Mouse (Mus musculus) lung, embryonic 14.5 days (tissue): ENCODE results near the gene Ppp1r15b. TPM values are rescaled to one million over a fixed set of nuclear protein-coding genes. Genes with fewer than 3 reads are reported as not detected.

ENCODE experiments used
- ATAC-seq: fragments of 200-750 bp; cut with Nextera tagmentation; 2 replicates; pipeline ENCODE4 v1.8.0; 2017; ENCODE audit warnings: mild to moderate bottlenecking, moderate TSS enrichment, moderate library complexity; ENCODE audit not compliant: insufficient read depth
- DNase-seq: peaks from one replicate; pipeline ENCODE4 v3.0.0-alpha.2; 2015
- H3K27ac ChIP-seq: fragments of 300-500 bp; sonication (generic); 2 replicates; pipeline ENCODE4 v1.5.1; 2014; ENCODE audit warnings: low read depth, mild to moderate bottlenecking, moderate library complexity
- H3K27me3 ChIP-seq: fragments of 300-500 bp; sonication (generic); 2 replicates; pipeline ENCODE4 v1.6.1; 2014; ENCODE audit warnings: low read length, control low read depth; ENCODE audit not compliant: insufficient read depth
- H3K36me3 ChIP-seq: fragments of 300-500 bp; sonication (generic); 2 replicates; pipeline ENCODE4 v1.6.1; 2014; ENCODE audit warnings: control low read depth; ENCODE audit not compliant: insufficient read depth
- H3K4me1 ChIP-seq: fragments of 300-500 bp; sonication (generic); 2 replicates; pipeline ENCODE4 v1.6.1; 2014; ENCODE audit warnings: antibody characterized with exemption, control low read depth; ENCODE audit not compliant: insufficient read depth
- H3K4me2 ChIP-seq: fragments of 300-500 bp; sonication (generic); 2 replicates; pipeline ENCODE4 v1.6.1; 2014; ENCODE audit warnings: mild to moderate bottlenecking
- H3K4me3 ChIP-seq: fragments of 300-500 bp; sonication (generic); 2 replicates; pipeline ENCODE4 v1.5.1; 2014; ENCODE audit warnings: low read depth, low read length
- H3K9ac ChIP-seq: fragments of 300-500 bp; sonication (generic); 2 replicates; pipeline ENCODE4 v1.6.1; 2014
- H3K9me3 ChIP-seq: fragments of 300-500 bp; sonication (generic); 2 replicates; pipeline ENCODE4 v1.6.1; 2016; ENCODE audit warnings: low read depth, low read length, control low read depth
- CTCF ChIP-seq: IDR thresholded peaks from 2 replicates; pipeline ENCODE4 v1.5.1; 2016; ENCODE audit warnings: antibody characterized with exemption, low read depth
- WGBS: fragments of 180-500 bp; shearing (Covaris S2); extraction: QIAGEN DNeasy Blood & Tissue Kit; methylation state at CpG from one replicate; pipeline ENCODE4 v1.1.7; 2014; 5-methylcytosine and 5-hydroxymethylcytosine counted together
- polyA plus RNA-seq: library from polyadenylated mRNA; unstranded; fragments of >200 nt; fragmentation: Nextera tagmentation; extraction: Ambion mirVana; gene quantifications from 2 replicates; pipeline ENCODE4 v1.2.1, GENCODE M21; 2014

The Ppp1r15b gene
- polyA plus RNA-seq, 1 experiment from 2014 or later, result 54.3 TPM

GRCm38 (mm10) chr1:133170196-133170595 is 39.3 kb downstream of the Ppp1r15b start:
- no peak overlapping the region for H3K4me3 ChIP-seq
- H3K27ac ChIP-seq, result no peak overlapping the region
- H3K9ac ChIP-seq, result no peak overlapping the region
- H3K9me3 ChIP-seq, result no peaks in the 10 kb centered on the region
- no peak for TF ChIP-seq CTCF
- no peak overlapping the region for H3K4me2 ChIP-seq
- no peaks in the 10 kb centered on the region for H3K36me3 ChIP-seq
- peaks cover 28% of the 10 kb centered on the region; the same call in 1 of the 2 replicates for H3K27me3 ChIP-seq
- DNase-seq, result no peak
- no peak for ATAC-seq
- H3K4me1 ChIP-seq, result no peaks in the 10 kb centered on the region
- 79% methylated on average over 8 of the region's 8 CpGs for WGBS

DNA sequence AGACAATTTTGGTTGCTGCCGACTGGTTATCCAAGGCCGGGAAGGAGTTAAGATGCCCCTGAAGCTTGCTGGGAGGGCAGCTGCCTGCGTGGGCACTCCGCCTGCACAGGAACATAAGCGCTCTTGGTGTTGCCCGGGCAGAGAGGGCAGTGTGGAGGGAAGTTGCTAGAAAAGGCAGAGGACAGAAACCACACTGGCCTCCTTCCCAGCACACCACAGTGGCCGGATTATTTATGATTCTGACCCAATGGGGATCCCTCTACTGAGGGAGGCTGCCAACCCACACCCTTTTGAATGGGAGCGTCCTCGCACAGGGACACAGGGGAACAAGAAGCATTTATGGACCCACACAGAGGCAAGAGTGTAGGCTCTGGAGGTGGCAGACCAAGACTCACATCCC is 40.4 kb downstream of the Ppp1r15b start:
- 87% methylated on average over 9 of the region's 9 CpGs for WGBS
- DNase-seq (no peak), ATAC-seq (no peak)
- H3K4me3 ChIP-seq, result no peak overlapping the region
- no peak overlapping the region for H3K9ac ChIP-seq
- no peak overlapping the region for H3K27ac ChIP-seq
- no peak for TF ChIP-seq CTCF
- no peaks in the 10 kb centered on the region for H3K36me3 ChIP-seq
- H3K4me2 ChIP-seq, result no peak overlapping the region
- no peaks in the 10 kb centered on the region for H3K9me3 ChIP-seq
- H3K27me3 ChIP-seq, result peaks cover 19% of the 10 kb centered on the region; the same call in 1 of the 2 replicates
- H3K4me1 ChIP-seq, result no peaks in the 10 kb centered on the region

DNA sequence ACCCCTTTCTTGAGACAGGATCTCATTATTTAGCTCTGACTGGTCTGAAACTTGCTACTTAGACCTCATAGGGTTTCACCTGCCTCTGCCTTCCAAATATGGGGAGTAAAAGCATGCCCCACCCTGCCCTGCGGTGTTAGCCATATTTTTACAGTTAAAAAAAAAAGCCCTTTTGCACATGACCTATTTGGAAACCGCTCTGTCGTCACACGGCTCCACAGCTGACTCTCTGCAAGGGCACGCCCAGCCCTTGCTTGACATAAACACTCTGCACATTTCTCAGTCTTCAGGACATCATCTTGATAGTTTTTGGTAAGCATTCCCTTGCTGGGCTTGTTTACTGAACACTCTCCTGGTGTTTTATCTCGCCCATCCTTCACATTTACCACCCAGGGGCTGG is 44.2 kb downstream of the Ppp1r15b start:
- H3K9ac ChIP-seq, result no peak overlapping the region
- H3K4me1 ChIP-seq, result no peaks in the 10 kb centered on the region
- no peaks in the 10 kb centered on the region for H3K27me3 ChIP-seq
- 38% methylated on average over 6 of the region's 6 CpGs for WGBS
- ATAC-seq (no peak), DNase-seq (peak; percentile 36)
- no peak overlapping the region for H3K27ac ChIP-seq
- no peak overlapping the region for H3K4me2 ChIP-seq
- no peaks in the 10 kb centered on the region for H3K9me3 ChIP-seq
- H3K4me3 ChIP-seq, result no peak overlapping the region
- H3K36me3 ChIP-seq, result no peaks in the 10 kb centered on the region
- TF ChIP-seq CTCF, result no peak

GRCm38 (mm10) chr1:133177480-133178172 is 46.7 kb downstream of the Ppp1r15b start:
- Histone ChIP-seq H3K27ac (no peak overlapping the region), H3K4me2 (no peak overlapping the region), H3K9me3 (no peaks in the 10 kb centered on the region), H3K4me3 (no peak overlapping the region), H3K9ac (no peak overlapping the region), H3K4me1 (no peaks in the 10 kb centered on the region; the same call in 1 of the 2 replicates), H3K36me3 (no peaks in the 10 kb centered on the region), H3K27me3 (peaks cover 14% of the 10 kb centered on the region)
- 47% methylated on average over 8 of the region's 8 CpGs for WGBS
- DNase-seq, result peak; percentile 90
- peak; percentile 98 for TF ChIP-seq CTCF
- peak; percentile 8; the same call in 1 of the 2 replicates for ATAC-seq

DNA sequence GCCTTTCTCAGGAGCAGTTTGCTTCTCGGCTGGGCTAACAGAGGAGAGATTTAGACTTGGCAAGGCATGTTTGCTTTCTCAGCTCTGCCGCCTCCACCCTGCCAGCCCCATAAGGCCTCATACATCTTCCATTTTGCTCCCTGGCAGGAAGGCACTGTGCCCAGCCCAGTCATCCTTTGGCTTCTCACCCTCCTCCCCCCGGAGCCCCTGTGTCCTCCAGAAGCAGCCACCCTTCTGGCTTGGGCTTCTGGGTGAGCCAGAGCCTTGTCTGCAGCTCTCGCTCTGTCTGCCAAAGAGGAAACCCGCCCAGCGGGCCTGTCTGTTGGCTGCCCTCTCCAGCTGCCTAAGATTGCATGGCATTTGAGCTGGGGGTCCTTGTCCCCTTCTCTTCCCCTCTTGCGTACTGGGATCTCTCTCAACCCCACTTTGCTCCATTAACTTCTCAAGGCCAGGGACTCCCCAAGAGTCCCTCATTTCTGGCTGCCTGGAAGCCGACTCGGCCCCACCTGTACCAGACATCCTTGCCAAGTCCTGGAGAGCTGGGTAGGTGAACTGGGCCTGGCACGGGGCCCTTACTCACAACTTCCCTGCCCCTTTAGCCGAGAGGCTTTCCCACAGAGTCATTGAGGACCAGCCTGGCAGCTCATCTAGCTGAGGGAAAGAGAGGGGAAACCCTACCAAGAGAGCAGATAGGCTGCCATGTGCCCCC is 47.9 kb downstream of the Ppp1r15b start:
- ATAC-seq (no peak), DNase-seq (no peak)
- no peak overlapping the region for H3K9ac ChIP-seq
- no peaks in the 10 kb centered on the region for H3K9me3 ChIP-seq
- H3K27ac ChIP-seq, result no peak overlapping the region
- 70% methylated on average over 11 of the region's 11 CpGs for WGBS
- H3K4me3 ChIP-seq, result no peak overlapping the region
- H3K27me3 ChIP-seq, result peaks cover 23% of the 10 kb centered on the region
- no peak overlapping the region for H3K4me2 ChIP-seq
- no peaks in the 10 kb centered on the region; the same call in 1 of the 2 replicates for H3K4me1 ChIP-seq
- TF ChIP-seq CTCF, result no peak
- no peaks in the 10 kb centered on the region for H3K36me3 ChIP-seq

DNA sequence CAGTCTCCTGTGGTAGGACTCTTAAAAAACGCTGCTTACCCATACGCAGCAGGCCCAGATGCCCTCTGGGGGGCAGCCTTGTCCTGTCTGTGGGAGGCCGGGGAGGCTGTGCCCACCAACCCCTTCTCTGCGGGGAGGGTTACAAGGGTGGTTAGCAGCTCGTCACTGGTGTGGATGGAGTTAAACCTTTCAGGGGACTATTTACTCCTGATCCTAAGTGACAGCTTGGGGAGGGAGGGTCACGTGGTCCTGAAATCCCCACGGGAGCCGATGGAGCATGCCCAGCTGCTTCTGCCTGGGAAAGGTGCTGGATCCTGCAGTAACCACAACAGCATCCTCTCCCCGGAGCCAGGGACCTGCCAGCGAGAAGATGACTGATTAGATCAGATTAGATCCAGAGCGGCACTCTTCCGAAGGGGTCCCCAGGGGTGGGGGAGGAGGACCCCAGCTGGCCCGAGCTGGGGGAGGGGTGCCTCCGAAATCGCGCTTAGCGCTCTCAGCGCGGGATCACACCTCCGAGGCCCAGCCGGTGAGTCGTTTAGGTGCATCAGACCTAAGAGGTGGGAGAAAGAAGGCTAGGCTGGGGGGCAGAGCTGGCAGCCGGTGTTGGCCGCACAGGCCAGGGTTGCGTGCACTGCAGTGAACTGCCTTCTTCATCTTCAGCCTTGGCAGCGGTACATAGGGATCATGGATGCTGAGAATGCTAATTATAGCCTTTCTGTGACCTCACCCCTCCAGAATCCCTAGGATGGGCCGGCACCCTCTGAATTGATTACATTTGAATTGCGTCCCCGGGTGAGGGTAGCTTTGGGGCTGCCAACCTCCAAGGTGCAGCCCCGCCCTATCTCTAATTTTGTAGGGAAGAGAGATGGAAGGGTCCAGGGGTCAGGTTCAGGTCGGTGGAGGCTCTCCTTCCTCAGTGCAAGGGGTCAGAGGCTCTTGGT is 50.4 kb downstream of the Ppp1r15b start:
- WGBS, result under 1% methylated on average over 31 of the region's 31 CpGs
- Histone ChIP-seq H3K9ac (0 out of 2 replicates have a peak overlapping the region, but pooled peaks have one; percentile 5), H3K27me3 (peaks cover 23% of the 10 kb centered on the region), H3K36me3 (no peaks in the 10 kb centered on the region), H3K4me3 (peak overlapping the region; percentile 42), H3K27ac (no peak overlapping the region), H3K4me2 (peak overlapping the region; percentile 79), H3K9me3 (no peaks in the 10 kb centered on the region), H3K4me1 (no peaks in the 10 kb centered on the region; the same call in 1 of the 2 replicates)
- peak; percentile 96 for TF ChIP-seq CTCF
- peak; percentile 89 for DNase-seq
- peak; percentile 68 for ATAC-seq
